Mouse (Mus musculus): Measurements from ENCODE around the gene Sstr5.

DNA sequence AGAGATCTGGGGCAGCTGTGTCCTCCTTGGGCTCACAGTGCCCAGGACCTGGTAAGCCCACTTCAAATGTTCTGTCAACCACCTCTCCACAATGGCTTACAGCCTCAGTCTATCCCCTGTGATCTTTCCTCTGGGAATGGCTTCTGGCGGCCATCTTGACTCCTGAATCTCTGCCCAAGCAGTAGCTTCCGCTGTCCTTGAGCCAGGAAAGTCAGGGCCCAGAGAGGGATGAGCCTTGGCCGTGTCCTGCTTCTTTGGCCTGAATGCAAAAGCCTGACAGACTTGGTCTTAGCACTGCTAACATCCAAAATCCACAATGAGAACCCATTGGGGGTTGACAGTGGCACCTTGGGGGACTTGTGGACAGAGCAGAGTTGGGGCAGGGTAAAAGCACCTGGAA is 14.8 kb upstream of the Sstr5 start:
- TF ChIP-seq CTCF (IDR thresholded peaks at IDR 0.05; ENCODE audit: borderline replicate concordance, insufficient read depth, low read length) (no peak), POLR2A (IDR thresholded peaks at IDR 0.05; ENCODE audit: low read depth, low read length) (no peak)

Data from embryonic fibroblast, embryonic 13.5 days (primary cell).